ENCODE assay signal across 7 mouse cellular contexts in genomic region chr2:24935057-24935796, GRCm38 (mm10). TPM values are rescaled to one million over a fixed set of nuclear protein-coding genes. Genes with fewer than 3 reads are reported as not detected.
DNase-seq lines count a peak whose midpoint lies in the region; ATAC-seq and TF ChIP-seq lines count a peak whose summit lies in the region.

Gene Arrdc1 (minus strand): TSS chr2:24935252.

- WGBS in embryonic facial prominence, embryonic 10.5 days = under 1% methylated on average over 49 of the region's 49 CpGs
- WGBS in intestine, postnatal 0 days = under 1% methylated on average over 49 of the region's 49 CpGs
- under 1% methylated on average over 49 of the region's 49 CpGs for WGBS in midbrain, embryonic 12.5 days
- under 1% methylated on average over 49 of the region's 49 CpGs for WGBS in small intestine, adult 2 months

- peak; percentile 83 for TF ChIP-seq POLR2A in small intestine, adult 2 months (IDR thresholded peaks at IDR 0.05; ENCODE audit: low read depth, low read length)

- peak within 1 kb of the TSS; percentile 77 for H3K27ac ChIP-seq in embryonic facial prominence, embryonic 10.5 days (replicated peaks)
- peak within 1 kb of the TSS; percentile 99 for H3K27ac ChIP-seq in intestine, postnatal 0 days (ENCODE audit: low read depth, low read length)
- no peak within 1 kb of the TSS for H3K27ac ChIP-seq in midbrain, embryonic 12.5 days (replicated peaks)
- peak within 1 kb of the TSS; percentile 98 for H3K27ac ChIP-seq in small intestine, adult 2 months (ENCODE audit: insufficient read depth, low read depth, low read length)

- peak within 1 kb of the TSS; percentile 84 for H3K9ac ChIP-seq in intestine, postnatal 0 days (ENCODE audit: low read depth, low read length)
- peak within 1 kb of the TSS; percentile 65 for H3K9ac ChIP-seq in midbrain, embryonic 12.5 days (replicated peaks)

- H3K4me3 ChIP-seq in embryonic facial prominence, embryonic 10.5 days = peak within 1 kb of the TSS; percentile 74
- H3K4me3 ChIP-seq in intestine, postnatal 0 days (ENCODE audit: low read depth, low read length) = peak within 1 kb of the TSS; percentile 82
- H3K4me3 ChIP-seq in midbrain, embryonic 12.5 days = peak within 1 kb of the TSS; percentile 57
- H3K4me3 ChIP-seq in small intestine, adult 2 months (ENCODE audit: low read depth, low read length) = peak within 1 kb of the TSS; percentile 89

- peak within 1 kb of the TSS; percentile 93 for H3K4me2 ChIP-seq in intestine, postnatal 0 days (replicated peaks; ENCODE audit: low read depth)
- H3K4me2 ChIP-seq in midbrain, embryonic 12.5 days (replicated peaks) = peak within 1 kb of the TSS; percentile 93

- peaks cover 19% of the 10 kb centered on the region for H3K4me1 ChIP-seq in embryonic facial prominence, embryonic 10.5 days
- no peaks in the 10 kb centered on the region for H3K4me1 ChIP-seq in intestine, postnatal 0 days (replicated peaks; ENCODE audit: control insufficient read depth, insufficient read depth, low read length)
- peaks cover 14% of the 10 kb centered on the region for H3K4me1 ChIP-seq in midbrain, embryonic 12.5 days
- peaks cover 8% of the 10 kb centered on the region for H3K4me1 ChIP-seq in small intestine, adult 2 months (ENCODE audit: control insufficient read depth, insufficient read depth, insufficient read length, low read length)

- ATAC-seq in intestine, postnatal 0 days = peak; percentile 93
- ATAC-seq in midbrain, embryonic 12.5 days (ENCODE audit: low FRiP score, low read depth) = peak; percentile 91

- H3K9me3 ChIP-seq in embryonic facial prominence, embryonic 10.5 days = no peaks in the 10 kb centered on the region
- H3K9me3 ChIP-seq in intestine, postnatal 0 days (ENCODE audit: control insufficient read depth) = no peaks in the 10 kb centered on the region
- no peaks in the 10 kb centered on the region for H3K9me3 ChIP-seq in midbrain, embryonic 12.5 days

- TF ChIP-seq CTCF in intestine, postnatal 0 days (IDR thresholded peaks at IDR 0.05; ENCODE audit: low read depth) = peak; percentile 80
- TF ChIP-seq CTCF in small intestine, adult 2 months (IDR thresholded peaks at IDR 0.05; ENCODE audit: extremely low read depth, insufficient read length, insufficient replicate concordance, low read depth, low read length) = peak; percentile 54; the same call in 1 of the 2 replicates

- intact Hi-C loops in left cerebral cortex, postnatal 4 days (cut with DNase I) = no loop called here

- peak; percentile 95 for DNase-seq in adrenal gland, postnatal 10 days
- peak; percentile 94 for DNase-seq in embryonic facial prominence, embryonic 10.5 days (ENCODE audit: low spot score)
- DNase-seq in gonadal fat pad, adult 2 months (ENCODE audit: low read depth) = peak; percentile 81
- DNase-seq in left cerebral cortex, postnatal 4 days = peak; percentile 90

- no peaks in the 10 kb centered on the region for H3K36me3 ChIP-seq in embryonic facial prominence, embryonic 10.5 days (replicated peaks)
- no peaks in the 10 kb centered on the region for H3K36me3 ChIP-seq in intestine, postnatal 0 days (ENCODE audit: control insufficient read depth, insufficient read depth)
- no peaks in the 10 kb centered on the region for H3K36me3 ChIP-seq in midbrain, embryonic 12.5 days
- no peaks in the 10 kb centered on the region for H3K36me3 ChIP-seq in small intestine, adult 2 months (ENCODE audit: control insufficient read depth, insufficient read depth, low read length)

- H3K27me3 ChIP-seq in embryonic facial prominence, embryonic 10.5 days (replicated peaks; ENCODE audit: low read depth, poor library complexity, severe bottlenecking) = peaks cover 28% of the 10 kb centered on the region
- H3K27me3 ChIP-seq in intestine, postnatal 0 days (replicated peaks; ENCODE audit: control insufficient read depth, insufficient read depth, low read length) = no peaks in the 10 kb centered on the region
- peaks cover 25% of the 10 kb centered on the region for H3K27me3 ChIP-seq in midbrain, embryonic 12.5 days
- H3K27me3 ChIP-seq in small intestine, adult 2 months (ENCODE audit: control insufficient read depth, insufficient read depth, low read length) = no peaks in the 10 kb centered on the region

RNA-seq across cellular contexts. Expression of gene Arrdc1, which starts in this region (rescaled TPM):
- 10 to 100 TPM; 14.2 to 25.4 TPM for total RNA-seq in adrenal gland, postnatal 10 days (2021)
- 18.7 and 21.9 TPM in 2 replicates for polyA plus RNA-seq in embryonic facial prominence, embryonic 10.5 days (2016; fragmentation: Nextera tagmentation; extraction: Ambion mirVana)
- polyA plus RNA-seq in gonadal fat pad, adult 2 months (2012; rRNA removed) = 120 and 157 TPM in 2 replicates
- polyA plus RNA-seq in intestine, postnatal 0 days (2015; fragmentation: Nextera tagmentation; extraction: Ambion mirVana) = 66.6 and 68.4 TPM in 2 replicates
- 10 to 100 TPM; 51.4 to 53.4 TPM for total RNA-seq in left cerebral cortex, postnatal 4 days (2021)
- 14.0 and 17.0 TPM in 2 replicates for polyA plus RNA-seq in midbrain, embryonic 12.5 days (2016; fragmentation: Nextera tagmentation; extraction: Ambion mirVana)
- polyA plus RNA-seq in small intestine, adult 2 months (2012; rRNA removed) = 105 and 166 TPM in 2 replicates
